Mouse (Mus musculus): ENCODE data around the gene Il16.

- TF ChIP-seq CTCF (IDR thresholded peaks at IDR 0.05; ENCODE audit: control insufficient read depth, insufficient read depth, insufficient replicate concordance, low read depth, low read length) (peak; percentile 43; the same call in 1 of the 2 replicates), POLR2A (IDR thresholded peaks at IDR 0.05; ENCODE audit: control insufficient read depth, low read depth, low read length) (no peak)
Measured at GRCm38 (mm10) chr7:83668724-83669123, 76.8 kb downstream of the Il16 start.

All from testis, adult 2 months (tissue).